Mouse (Mus musculus) embryo, embryonic 10.5 days (tissue): ENCODE results near the gene Cdc42bpg.
A peak's percentile ranks its signal among the peaks of the same experiment; 100 is the strongest.
"Not testable (repeated sequence)": the region's sequence is repeated elsewhere in the genome, so short reads cannot be mapped to it uniquely, and the experiment has no call there.

ENCODE experiments used
- DNase-seq: peaks from one replicate; pipeline ENCODE4 v3.0.0-alpha.2; 2015; ENCODE audit warnings: low spot score

Cdc42bpg gene

DNA sequence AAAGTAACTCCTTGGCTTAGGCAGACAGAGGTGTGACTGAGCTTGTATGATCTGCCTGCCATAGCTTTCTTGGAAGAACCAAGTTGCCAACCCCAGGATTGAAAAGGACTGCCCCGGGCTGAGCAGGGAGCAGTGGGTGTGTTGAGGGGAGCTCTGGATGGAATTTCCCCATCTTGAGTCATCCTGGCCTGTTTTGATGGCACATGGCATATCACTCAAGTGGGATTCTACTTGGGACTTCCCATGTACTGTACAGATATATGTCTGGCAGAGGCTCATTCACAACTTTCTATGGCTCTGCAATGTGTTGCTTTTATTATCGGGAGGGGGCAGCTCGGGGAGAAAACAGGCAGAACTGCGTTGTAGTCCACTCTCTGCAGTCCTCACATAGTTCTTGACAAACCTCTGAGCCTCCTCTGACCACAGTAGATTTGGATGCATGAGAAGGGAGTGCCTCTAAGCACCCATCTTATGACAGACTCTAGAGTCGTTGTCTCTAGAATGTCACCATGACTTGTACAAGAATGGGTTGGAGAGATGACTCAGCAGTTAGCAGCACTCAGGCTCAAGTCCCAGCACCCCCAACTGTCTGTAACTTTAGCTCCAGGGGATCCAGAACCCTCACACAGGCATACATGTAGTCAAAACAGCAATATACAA, 9.6 kb upstream of the Cdc42bpg start:
- DNase-seq = no peak

DNA sequence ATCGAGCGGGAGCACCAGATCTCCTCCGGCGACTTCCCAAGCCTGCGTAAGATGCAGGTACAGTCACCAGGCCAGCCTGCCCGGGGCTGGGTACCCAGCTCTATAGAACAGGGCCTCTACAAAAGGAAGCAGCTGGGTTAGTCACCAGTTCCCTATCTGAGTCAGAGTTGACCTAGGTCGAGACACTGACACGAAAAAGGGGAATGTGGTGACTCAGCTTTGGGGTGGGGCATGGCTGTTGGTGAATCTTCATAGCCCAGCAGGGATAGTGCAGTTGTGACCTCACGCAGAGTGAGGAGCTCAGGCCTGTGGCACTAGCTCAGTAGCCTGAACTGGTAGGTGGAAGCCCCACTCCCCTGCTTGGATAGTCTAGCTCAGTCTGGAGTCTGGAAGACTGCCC, 8.6 kb upstream of the Cdc42bpg start:
- DNase-seq = no peak

DNA sequence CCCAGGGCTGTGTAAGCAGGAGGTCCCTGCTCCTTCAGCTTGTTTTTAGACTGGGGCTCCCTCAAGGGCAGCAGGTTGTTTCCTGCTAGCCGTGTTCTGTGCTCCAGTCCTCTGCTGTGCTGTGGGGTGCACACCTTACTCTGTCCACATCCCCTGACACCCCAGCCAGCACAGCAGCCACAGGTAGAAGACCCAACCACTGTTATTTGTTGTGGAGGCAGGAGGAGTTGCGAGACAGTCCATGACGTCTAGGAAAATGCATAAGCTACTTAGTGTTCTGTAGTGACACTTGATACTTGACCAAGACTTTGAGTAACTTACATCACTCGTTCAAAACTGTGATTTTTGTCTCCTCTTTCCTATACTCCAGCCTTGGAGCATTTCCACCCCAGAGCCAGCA, 7.3 kb upstream of the Cdc42bpg start:
- DNase-seq = no peak

GRCm38 (mm10) chr19:6299450-6300267, 6.6 kb upstream of the Cdc42bpg start:
- no peak for DNase-seq

DNA sequence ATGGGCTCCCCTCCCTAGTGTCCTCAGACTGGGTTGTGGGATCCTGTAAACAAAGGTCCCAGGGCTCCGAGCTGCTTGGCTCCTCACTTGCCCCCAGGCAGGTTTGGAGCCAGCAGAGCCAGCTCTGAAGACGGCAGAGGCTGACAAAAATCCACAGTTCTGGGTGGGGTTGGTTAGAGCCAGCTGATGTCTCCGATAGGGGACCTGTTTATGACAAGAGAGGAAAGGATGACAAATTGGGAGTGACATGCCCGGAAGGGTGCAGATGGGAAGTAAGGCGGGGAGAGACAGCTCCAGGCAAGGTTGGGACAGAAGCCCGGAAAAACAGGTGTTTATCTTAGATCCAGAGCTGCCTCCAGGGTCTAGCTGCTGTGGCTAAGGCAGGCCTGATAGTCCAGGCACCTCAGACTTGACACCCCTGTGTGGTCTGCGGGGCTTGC, 5.8 kb upstream of the Cdc42bpg start:
- no peak for DNase-seq

- no peak for DNase-seq
Measured at GRCm38 (mm10) chr19:6302114-6302513, 4.1 kb upstream of the Cdc42bpg start.

DNA sequence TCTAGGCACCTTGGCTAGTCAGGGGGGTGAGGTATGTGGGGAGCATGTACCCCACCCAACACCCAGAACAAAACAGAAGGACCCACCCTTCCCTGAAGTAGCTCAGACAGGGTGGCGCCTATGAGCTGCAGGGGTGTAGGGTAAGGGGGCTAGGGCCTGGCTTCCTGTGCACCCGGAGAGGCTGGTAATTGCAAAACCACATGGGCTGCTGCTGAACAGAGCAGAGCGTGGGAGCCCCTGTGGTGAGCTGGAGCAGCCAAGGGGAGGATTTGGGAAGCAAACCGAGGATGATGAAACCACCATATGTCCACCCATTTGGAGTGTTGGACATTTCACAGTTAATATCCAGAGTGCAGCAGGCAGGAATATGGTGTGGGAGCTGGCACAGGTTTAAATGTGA, 3.7 kb upstream of the Cdc42bpg start:
- no peak for DNase-seq

- no peak for DNase-seq
Measured at GRCm38 (mm10) chr19:6303831-6304230, 2.4 kb upstream of the Cdc42bpg start.

DNA sequence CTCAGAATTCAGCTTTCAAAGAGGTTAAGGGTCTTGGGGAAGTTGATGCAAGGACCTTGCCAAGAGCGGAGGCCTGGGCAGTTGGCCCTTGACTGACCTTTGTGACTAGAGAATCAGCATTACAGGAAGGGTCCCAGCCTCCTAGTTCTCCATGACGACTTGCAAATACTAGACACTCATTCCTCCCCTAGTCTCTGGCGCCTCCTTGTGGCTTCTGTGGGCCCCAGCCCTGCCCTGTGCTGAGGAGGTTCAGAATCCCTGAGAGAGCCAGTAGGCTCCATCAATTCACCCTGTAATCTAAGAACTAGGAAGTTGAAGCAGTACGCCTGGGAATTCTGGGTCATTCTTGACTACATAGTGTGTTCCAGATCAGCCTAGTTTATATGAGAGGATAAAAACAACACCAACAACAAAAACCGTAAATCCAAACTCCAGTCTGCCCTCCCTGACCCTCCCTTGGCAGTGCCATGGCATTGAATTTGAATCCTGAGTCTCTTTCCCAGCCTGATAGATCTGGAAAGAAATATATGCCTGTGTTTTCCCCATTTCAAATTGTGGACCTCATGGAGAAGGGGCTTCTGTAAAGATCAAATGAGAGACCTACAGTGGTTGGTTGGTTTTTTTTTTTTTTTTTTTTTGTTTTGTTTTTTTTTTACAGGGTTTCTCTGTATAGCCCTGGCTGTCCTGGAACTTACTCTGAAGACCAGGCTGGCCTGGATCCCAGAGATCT, 1.3 kb upstream of the Cdc42bpg start:
- DNase-seq = peak; percentile 95

GRCm38 (mm10) chr19:6305517-6306115, 640 bp upstream of the Cdc42bpg start:
- no peak for DNase-seq

- DNase-seq = peak; percentile 84
Measured at GRCm38 (mm10) chr19:6306586-6306985, 330 bp downstream of the Cdc42bpg start.

DNA sequence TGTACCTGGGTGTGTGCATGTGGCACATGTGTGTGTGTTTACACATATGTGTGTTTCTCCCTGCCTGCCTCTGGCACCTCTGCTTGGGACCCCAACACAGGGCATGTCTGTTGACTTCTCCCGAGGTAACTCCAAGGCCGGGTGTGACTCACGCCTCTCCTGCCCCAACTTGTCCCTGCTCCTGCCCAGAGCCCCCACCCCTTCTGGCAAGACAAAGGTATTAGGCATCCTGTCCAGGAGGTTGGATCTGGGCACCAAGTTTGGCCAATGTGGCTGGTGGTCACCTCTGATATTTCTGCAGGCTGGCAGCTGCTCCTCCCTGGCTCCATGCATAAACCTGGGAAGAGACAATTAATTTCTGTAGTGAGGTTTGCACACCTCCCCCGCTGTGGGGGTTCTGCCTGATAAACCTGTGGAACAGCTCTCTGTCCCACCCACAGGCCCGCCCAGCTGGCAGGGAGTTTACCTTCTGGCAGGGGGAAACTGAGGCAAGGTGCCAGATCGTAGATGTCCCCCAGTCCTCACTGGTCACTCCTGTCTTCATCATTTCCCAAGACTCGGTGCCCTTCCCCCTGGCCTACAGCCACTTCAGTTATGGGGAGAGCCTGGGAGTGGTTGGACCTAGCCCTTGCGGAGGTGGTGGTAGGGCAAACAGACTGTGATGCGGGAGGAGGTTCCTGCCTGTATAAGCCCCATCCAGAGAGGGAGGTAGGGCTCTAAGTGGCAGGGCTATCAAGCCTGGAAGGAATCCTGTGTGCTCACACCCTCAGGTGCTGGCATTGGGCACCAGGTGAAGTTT, 1.7 kb downstream of the Cdc42bpg start:
- no peak for DNase-seq

DNA sequence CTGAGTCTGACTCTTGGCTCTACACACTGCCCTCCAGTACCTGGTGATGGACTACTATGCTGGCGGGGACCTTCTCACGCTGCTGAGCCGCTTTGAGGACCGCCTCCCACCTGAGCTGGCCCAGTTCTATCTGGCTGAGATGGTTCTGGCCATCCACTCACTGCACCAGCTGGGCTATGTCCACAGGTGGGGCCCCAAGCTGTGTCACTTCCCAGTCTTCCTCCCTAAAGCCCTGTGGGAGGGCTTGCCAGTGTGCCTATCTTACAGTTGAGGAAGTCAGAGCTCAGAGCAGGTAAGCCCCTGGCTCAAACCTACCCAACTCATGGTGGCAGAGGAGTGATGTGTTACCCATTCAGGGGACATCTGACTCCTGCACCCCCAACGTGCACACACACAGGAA, 3.9 kb downstream of the Cdc42bpg start:
- DNase-seq = no peak

DNA sequence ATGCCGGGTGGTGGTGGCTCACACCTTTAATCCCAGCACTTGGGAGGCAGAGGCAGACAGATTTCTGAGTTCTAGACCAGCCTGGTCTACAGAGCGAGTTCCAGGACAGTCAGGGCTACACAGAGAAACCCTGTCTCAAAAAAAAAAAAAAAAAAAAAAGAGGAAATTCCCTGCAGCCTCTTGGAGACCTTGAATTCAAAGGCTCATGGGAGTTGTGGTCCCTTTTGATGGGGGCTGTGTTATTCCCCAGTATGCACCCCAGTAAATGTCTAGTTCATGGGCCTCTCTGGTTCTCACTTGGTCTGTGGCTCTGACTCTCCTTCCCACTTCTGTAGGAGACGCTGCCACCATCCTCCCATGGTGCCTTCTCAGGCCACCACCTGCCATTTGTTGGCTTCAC, 5.5 kb downstream of the Cdc42bpg start:
- DNase-seq = not testable (repeated sequence)

GRCm38 (mm10) chr19:6313796-6314195, 7.5 kb downstream of the Cdc42bpg start:
- no peak for DNase-seq

DNA sequence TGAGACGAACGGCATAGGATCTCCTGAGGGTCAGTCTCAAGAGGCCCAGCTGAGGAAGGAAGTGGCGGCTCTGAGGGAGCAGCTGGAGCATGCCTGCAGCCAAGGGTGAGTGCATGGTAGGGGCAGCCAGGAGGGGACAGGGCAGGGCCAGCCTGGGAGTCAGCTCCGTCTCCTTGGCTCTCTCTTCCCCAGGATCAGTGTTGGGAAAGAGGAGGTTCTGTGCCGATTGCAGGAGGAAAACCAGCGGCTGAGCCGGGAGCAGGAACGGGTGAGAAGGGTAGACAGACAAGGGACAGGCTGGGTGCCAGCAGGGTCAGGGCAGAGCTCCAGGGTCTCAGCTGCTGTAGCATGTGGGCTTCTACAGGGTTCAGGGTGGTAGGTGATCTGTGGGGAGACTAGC, 8.3 kb downstream of the Cdc42bpg start:
- DNase-seq = no peak

- DNase-seq = no peak
Measured at GRCm38 (mm10) chr19:6315573-6315972, 9.3 kb downstream of the Cdc42bpg start.

DNA sequence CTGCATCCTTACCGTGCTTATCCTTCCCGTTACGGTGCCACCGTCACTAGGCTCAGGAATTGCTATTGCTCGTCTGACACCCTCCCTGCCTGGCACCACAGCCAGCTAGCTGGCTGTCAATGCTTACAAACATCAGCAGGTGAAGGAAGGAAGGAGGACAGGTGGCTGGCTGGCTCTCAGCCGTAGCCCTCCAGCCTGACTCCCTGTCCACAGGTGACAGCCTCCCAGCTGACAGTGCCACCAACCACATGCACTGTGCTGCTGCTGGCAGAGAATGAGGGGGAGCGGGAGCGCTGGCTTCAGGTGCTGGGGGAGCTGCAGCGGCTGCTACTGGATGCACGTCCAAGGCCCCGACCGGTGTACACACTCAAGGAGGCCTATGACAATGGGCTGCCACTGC, 11.9 kb downstream of the Cdc42bpg start:
- DNase-seq = no peak

DNA sequence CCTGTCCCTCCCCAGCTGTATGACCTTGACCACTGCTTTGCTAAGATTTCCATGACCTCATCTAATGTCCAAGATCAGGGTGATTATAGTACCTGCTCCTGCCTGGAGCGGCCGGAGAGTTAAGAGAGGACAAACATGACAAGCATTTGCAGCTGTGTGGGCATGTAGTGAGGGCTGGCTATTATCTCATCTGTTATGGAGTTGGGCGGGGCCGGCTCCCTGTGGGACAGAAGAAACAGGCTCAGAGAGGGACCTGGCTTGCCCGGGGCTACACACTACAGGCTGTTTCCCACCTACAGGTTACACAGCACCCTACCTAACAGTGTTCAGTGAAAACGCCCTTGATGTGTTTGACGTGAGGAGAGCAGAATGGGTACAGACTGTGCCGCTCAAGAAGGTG, 15.1 kb downstream of the Cdc42bpg start:
- DNase-seq = no peak

- DNase-seq = no peak
Measured at GRCm38 (mm10) chr19:6321786-6322621, 15.7 kb downstream of the Cdc42bpg start.

DNA sequence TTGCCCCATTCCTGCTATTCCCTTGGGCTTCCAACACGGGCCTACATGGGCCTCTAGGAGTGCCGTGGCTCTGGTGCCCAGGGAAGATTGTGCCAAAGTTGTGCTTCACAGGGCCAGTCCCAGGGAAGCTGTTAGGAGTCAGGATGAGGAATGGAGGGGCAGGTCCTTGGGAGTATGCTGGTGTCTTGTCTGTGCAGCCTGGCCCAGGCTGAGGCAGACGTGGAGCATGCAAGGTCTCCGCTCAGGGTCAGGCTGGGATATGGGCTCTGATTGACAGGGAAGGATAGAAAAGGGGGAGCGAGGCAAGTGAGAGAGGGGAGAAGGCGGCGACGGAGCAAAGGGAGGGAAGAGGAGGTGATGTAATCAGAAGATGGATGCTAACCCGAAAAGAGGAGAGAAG, 18.5 kb downstream of the Cdc42bpg start:
- DNase-seq = no peak
